Mouse (Mus musculus): Measurements from ENCODE around the gene Kcnc3. TPM values are rescaled to one million over a fixed set of nuclear protein-coding genes. Genes with fewer than 3 reads are reported as not detected.
A peak's percentile ranks its signal among the peaks of the same experiment; 100 is the strongest.

Gene Kcnc3
- polyA plus RNA-seq, 1 experiment from 2014 or later: 0.97 TPM

- TF ChIP-seq CTCF (IDR thresholded peaks at IDR 0.05; ENCODE audit: low read depth): no peak
- DNase-seq: no peak
These were observed 40.6 kb upstream of the Kcnc3 start for GRCm38 (mm10) chr7:44549621-44550408.

GRCm38 (mm10) chr7:44550409-44550678 lies 40.1 kb upstream of the Kcnc3 start:
- Histone ChIP-seq H3K4me1 (ENCODE audit: insufficient read depth) (0 out of 2 replicates have a peak, but pooled peaks cover 6% of the 10 kb centered on the region), H3K9ac (no peak overlapping the region), H3K36me3 (ENCODE audit: insufficient read depth) (peaks cover 30% of the 10 kb centered on the region), H3K9me3 (ENCODE audit: low read depth, low read length) (no peaks in the 10 kb centered on the region), H3K4me3 (ENCODE audit: low read depth, low read length) (no peak overlapping the region), H3K27me3 (ENCODE audit: insufficient read depth, low read length) (no peaks in the 10 kb centered on the region), H3K4me2 (no peak overlapping the region), H3K27ac (ENCODE audit: low read depth) (no peak overlapping the region)
- no peak for ATAC-seq (ENCODE audit: insufficient read depth)
- 89% methylated on average over 12 of the region's 12 CpGs for WGBS
- no peak for TF ChIP-seq CTCF (IDR thresholded peaks at IDR 0.05; ENCODE audit: low read depth)
- DNase-seq: no peak

More at GRCm38 (mm10) chr7:44549621-44550408, 40.6 kb upstream of the Kcnc3 start:
- Histone ChIP-seq H3K4me1 (ENCODE audit: insufficient read depth) (0 out of 2 replicates have a peak, but pooled peaks cover 6% of the 10 kb centered on the region), H3K9ac (no peak overlapping the region), H3K27me3 (ENCODE audit: insufficient read depth, low read length) (no peaks in the 10 kb centered on the region), H3K27ac (ENCODE audit: low read depth) (no peak overlapping the region), H3K36me3 (ENCODE audit: insufficient read depth) (peaks cover 30% of the 10 kb centered on the region), H3K9me3 (ENCODE audit: low read depth, low read length) (no peaks in the 10 kb centered on the region), H3K4me2 (no peak overlapping the region), H3K4me3 (ENCODE audit: low read depth, low read length) (no peak overlapping the region)
- ATAC-seq (ENCODE audit: insufficient read depth): no peak
- 93% methylated on average over 23 of the region's 23 CpGs for WGBS

GRCm38 (mm10) chr7:44551301-44551700 lies 39.2 kb upstream of the Kcnc3 start:
- H3K4me3 ChIP-seq (ENCODE audit: low read depth, low read length): no peak overlapping the region
- ATAC-seq (ENCODE audit: insufficient read depth) (no peak), DNase-seq (no peak)
- H3K4me1 ChIP-seq (ENCODE audit: insufficient read depth): 0 out of 2 replicates have a peak, but pooled peaks cover 6% of the 10 kb centered on the region
- peaks cover 28% of the 10 kb centered on the region for H3K36me3 ChIP-seq (ENCODE audit: insufficient read depth)
- H3K4me2 ChIP-seq: no peak overlapping the region
- H3K9ac ChIP-seq: no peak overlapping the region
- H3K27ac ChIP-seq (ENCODE audit: low read depth): no peak overlapping the region
- H3K9me3 ChIP-seq (ENCODE audit: low read depth, low read length): no peaks in the 10 kb centered on the region
- H3K27me3 ChIP-seq (ENCODE audit: insufficient read depth, low read length): no peaks in the 10 kb centered on the region
- 90% methylated on average over 21 of the region's 21 CpGs for WGBS
- TF ChIP-seq CTCF (IDR thresholded peaks at IDR 0.05; ENCODE audit: low read depth): no peak

GRCm38 (mm10) chr7:44551731-44552130 lies 38.7 kb upstream of the Kcnc3 start:
- ATAC-seq (ENCODE audit: insufficient read depth): no peak

GRCm38 (mm10) chr7:44552141-44552908 lies 38.1 kb upstream of the Kcnc3 start:
- Histone ChIP-seq H3K27me3 (ENCODE audit: insufficient read depth, low read length) (no peaks in the 10 kb centered on the region), H3K9me3 (ENCODE audit: low read depth, low read length) (no peaks in the 10 kb centered on the region), H3K27ac (ENCODE audit: low read depth) (no peak overlapping the region), H3K4me1 (ENCODE audit: insufficient read depth) (0 out of 2 replicates have a peak, but pooled peaks cover 5% of the 10 kb centered on the region), H3K4me3 (ENCODE audit: low read depth, low read length) (peak overlapping the region; percentile 84), H3K9ac (no peak overlapping the region), H3K36me3 (ENCODE audit: insufficient read depth) (peaks cover 28% of the 10 kb centered on the region), H3K4me2 (peak overlapping the region; percentile 72)
- DNase-seq (no peak), ATAC-seq (ENCODE audit: insufficient read depth) (no peak)
- 83% methylated on average over 31 of the region's 31 CpGs for WGBS
- no peak for TF ChIP-seq CTCF (IDR thresholded peaks at IDR 0.05; ENCODE audit: low read depth)

More at GRCm38 (mm10) chr7:44551731-44552130, 38.7 kb upstream of the Kcnc3 start:
- TF ChIP-seq CTCF (IDR thresholded peaks at IDR 0.05; ENCODE audit: low read depth): no peak
- H3K9ac ChIP-seq: no peak overlapping the region
- 0 out of 2 replicates have a peak, but pooled peaks cover 6% of the 10 kb centered on the region for H3K4me1 ChIP-seq (ENCODE audit: insufficient read depth)
- no peak overlapping the region for H3K27ac ChIP-seq (ENCODE audit: low read depth)
- no peak overlapping the region for H3K4me3 ChIP-seq (ENCODE audit: low read depth, low read length)
- no peak overlapping the region for H3K4me2 ChIP-seq
- no peaks in the 10 kb centered on the region for H3K27me3 ChIP-seq (ENCODE audit: insufficient read depth, low read length)
- no peaks in the 10 kb centered on the region for H3K9me3 ChIP-seq (ENCODE audit: low read depth, low read length)
- WGBS: 72% methylated on average over 22 of the region's 22 CpGs
- peaks cover 28% of the 10 kb centered on the region for H3K36me3 ChIP-seq (ENCODE audit: insufficient read depth)
- no peak for DNase-seq

- no peak for TF ChIP-seq CTCF (IDR thresholded peaks at IDR 0.05; ENCODE audit: low read depth)
- Histone ChIP-seq H3K4me3 (ENCODE audit: low read depth, low read length) (peak overlapping the region; percentile 84), H3K4me1 (ENCODE audit: insufficient read depth) (no peaks in the 10 kb centered on the region)
These were observed 37.2 kb upstream of the Kcnc3 start for GRCm38 (mm10) chr7:44553196-44553764.

GRCm38 (mm10) chr7:44553826-44554225 lies 36.6 kb upstream of the Kcnc3 start, which contains the start of gene Nr1h2:
Gene Nr1h2 (minus strand): TSS chr7:44553951.
- no peaks in the 10 kb centered on the region for H3K9me3 ChIP-seq (ENCODE audit: low read depth, low read length)
- H3K36me3 ChIP-seq (ENCODE audit: insufficient read depth): peaks cover 28% of the 10 kb centered on the region
- DNase-seq: peak; percentile 99
- peak within 1 kb of the TSS; percentile 72 for H3K4me2 ChIP-seq
- no peaks in the 10 kb centered on the region for H3K27me3 ChIP-seq (ENCODE audit: insufficient read depth, low read length)
- no peaks in the 10 kb centered on the region for H3K4me1 ChIP-seq (ENCODE audit: insufficient read depth)
- peak within 1 kb of the TSS; percentile 97 for H3K27ac ChIP-seq (ENCODE audit: low read depth)
- peak within 1 kb of the TSS; percentile 84 for H3K4me3 ChIP-seq (ENCODE audit: low read depth, low read length)
- peak within 1 kb of the TSS; percentile 66 for H3K9ac ChIP-seq
- WGBS: under 1% methylated on average over 22 of the region's 22 CpGs
- TF ChIP-seq CTCF (IDR thresholded peaks at IDR 0.05; ENCODE audit: low read depth): no peak
- ATAC-seq (ENCODE audit: insufficient read depth): peak; percentile 85

More at GRCm38 (mm10) chr7:44553196-44553764, 37.2 kb upstream of the Kcnc3 start:
- Histone ChIP-seq H3K9me3 (ENCODE audit: low read depth, low read length) (no peaks in the 10 kb centered on the region), H3K4me2 (peak overlapping the region; percentile 72), H3K9ac (peak overlapping the region; percentile 66), H3K36me3 (ENCODE audit: insufficient read depth) (peaks cover 28% of the 10 kb centered on the region), H3K27me3 (ENCODE audit: insufficient read depth, low read length) (no peaks in the 10 kb centered on the region), H3K27ac (ENCODE audit: low read depth) (peak overlapping the region; percentile 97)
- ATAC-seq (ENCODE audit: insufficient read depth) (peak; percentile 68), DNase-seq (peak; percentile 88)
- under 1% methylated on average over 32 of the region's 32 CpGs for WGBS

Measured in lung, embryonic 14.5 days (tissue).